Mouse (Mus musculus) layer of hippocampus, postnatal 25 days (tissue): ENCODE measurements around the gene Ntn1. TPM values are rescaled to one million over a fixed set of nuclear protein-coding genes. Genes with fewer than 3 reads are reported as not detected.

Experiments used
- DNase-seq, 2 experiments: peaks; one replicate each; pipeline ENCODE4 v3.0.0; 2022; ENCODE audit warnings: mixed read lengths in 2 of 2, low spot score in 1 of 2; ENCODE audit errors: extremely low spot score in 1 of 2
- total RNA-seq, 2 experiments: library from RNA; stranded (reverse); gene quantifications; 2 replicates each; pipeline ENCODE4 v1.2.3; 2021

The Ntn1 gene
- total RNA-seq, 2 experiments from 2014 or later: 7.4 to 7.5 TPM

- DNase-seq: no peak
Measured at GRCm38 (mm10) chr11:68200500-68200899, 200.1 kb downstream of the Ntn1 start.

- no peak for DNase-seq
Measured at GRCm38 (mm10) chr11:68199801-68200423, 200.7 kb downstream of the Ntn1 start.

GRCm38 (mm10) chr11:68199103-68199502 is 201.5 kb downstream of the Ntn1 start:
- no peak for DNase-seq

DNA sequence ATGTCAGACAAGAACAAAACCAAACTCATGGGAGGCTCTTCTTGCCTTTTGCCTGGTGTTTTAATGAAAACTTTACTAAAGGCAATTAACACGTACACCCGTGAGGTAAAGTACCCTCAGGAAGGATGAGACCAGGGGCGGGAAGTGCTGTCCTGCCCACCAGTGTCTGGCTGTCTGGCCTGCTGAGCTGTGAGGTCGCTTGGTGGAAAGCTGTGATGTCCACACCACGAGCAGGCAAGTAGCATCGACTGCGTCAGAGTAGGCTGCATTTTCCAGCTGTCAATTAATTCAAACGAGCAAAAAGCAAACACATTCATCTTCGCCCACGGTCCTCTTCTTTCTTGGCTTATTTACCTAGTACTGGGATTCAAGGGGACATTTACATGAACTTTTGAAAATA is 201.9 kb downstream of the Ntn1 start:
- no peak for DNase-seq

DNA sequence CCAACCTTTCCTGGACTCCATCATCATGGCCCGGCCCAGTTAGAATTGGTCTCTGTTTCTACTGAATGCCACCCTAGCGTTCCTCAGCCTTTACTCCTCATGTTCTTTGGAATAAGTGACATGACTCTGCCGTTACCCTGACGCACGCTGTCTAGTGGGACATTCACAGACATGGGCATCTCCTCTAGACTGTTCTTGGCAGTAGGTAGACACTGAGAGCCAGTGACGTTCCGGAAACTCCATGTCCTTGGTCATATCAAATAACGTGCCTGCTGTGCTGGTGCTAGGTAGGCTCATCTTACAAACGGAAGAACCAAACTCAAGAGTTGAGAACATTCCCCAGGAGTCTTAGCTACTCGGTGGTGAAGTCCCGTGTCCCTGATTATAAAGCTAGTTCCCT is 203.2 kb downstream of the Ntn1 start:
- no peak for DNase-seq

GRCm38 (mm10) chr11:68196566-68196965 is 204.1 kb downstream of the Ntn1 start:
- DNase-seq: no peak

DNA sequence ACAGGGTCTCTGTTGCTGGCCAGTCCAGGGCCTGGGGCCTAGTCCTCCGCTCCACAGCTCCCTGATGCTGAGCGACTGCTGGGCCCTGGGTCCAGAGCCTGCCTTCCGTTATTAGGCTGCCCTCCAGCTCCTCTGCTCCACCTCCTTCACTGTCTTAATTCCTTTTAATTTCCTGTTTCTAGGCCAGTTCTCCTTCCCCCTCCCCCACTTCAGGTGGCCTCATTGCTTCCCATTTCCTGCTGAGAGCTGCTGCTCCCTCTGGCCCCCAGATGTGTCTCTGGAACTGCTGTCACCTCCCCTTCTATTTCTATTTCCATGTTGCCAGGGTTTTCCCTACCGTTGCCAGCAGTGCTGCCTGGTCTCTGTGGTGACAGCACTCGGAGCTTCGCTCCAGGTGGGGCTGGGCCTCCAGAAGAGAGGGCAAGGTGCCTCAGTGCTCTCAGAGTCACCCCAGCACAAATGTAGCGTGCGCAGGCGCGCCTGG is 204.9 kb downstream of the Ntn1 start:
- no peak for DNase-seq

DNA sequence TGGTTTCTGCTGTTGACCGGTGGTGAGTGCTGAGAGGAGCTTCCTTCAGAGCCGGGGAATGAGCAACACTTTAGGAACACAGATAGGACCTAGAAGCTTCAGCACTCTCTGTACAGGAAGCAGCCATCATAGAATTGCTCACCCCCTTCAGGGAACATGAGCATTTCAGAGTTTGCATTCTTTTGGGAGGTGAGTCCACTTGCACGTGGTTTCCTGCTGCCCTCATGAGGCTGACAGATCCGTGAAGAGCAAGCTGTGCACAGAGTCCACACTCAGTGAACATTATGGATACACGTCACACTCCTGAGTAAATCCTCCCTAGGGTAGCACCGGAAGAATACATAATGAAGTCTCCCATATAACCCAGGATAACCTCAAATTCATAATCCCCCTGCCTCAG is 205.5 kb downstream of the Ntn1 start:
- DNase-seq: no peak

DNA sequence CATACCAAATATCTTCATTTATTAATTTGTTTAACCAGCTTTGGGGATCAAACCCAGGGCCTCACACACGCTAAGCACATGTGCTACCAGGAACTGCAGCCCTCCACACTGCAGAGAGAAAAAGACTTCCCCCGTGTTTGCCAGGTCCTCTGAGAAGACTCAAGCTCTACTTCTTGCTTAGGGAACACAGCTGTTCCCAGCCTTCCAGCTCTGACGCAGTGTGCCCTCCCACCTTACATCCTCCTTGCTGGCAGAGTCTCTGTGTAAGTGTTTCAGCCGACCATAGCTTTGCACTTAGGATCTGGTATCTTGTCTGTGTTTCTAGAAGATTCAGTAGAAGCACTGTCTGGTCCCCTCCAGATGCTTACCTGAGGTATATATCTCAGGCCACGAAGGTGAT is 209.8 kb downstream of the Ntn1 start:
- DNase-seq: no peak

DNA sequence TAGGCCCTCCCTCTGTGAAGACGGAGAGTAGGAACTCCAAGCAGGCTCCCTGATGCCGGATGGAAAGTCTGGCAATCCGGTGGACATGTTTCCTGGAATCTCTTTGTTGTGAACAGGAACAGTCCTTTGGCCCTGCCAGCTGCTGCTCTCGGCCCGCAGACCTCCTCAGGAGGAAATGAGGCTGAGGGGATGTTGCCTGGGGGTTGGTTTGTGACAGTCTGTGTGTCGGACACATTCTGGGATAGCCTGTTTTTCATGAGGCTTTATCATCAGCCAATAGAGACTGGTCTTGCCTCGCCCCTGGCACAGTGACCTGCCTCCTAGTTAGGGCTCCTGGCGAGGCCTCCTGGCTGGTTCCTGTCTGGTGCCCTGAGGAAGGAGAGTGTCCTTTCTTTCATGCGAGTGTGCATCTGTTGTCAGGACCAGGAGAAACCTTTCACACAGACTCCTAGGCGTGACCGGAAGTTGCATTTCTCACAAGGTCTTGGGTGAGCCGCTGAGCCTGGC is 211.9 kb downstream of the Ntn1 start:
- DNase-seq: no peak

GRCm38 (mm10) chr11:68187242-68187641 is 213.4 kb downstream of the Ntn1 start:
- no peak for DNase-seq

DNA sequence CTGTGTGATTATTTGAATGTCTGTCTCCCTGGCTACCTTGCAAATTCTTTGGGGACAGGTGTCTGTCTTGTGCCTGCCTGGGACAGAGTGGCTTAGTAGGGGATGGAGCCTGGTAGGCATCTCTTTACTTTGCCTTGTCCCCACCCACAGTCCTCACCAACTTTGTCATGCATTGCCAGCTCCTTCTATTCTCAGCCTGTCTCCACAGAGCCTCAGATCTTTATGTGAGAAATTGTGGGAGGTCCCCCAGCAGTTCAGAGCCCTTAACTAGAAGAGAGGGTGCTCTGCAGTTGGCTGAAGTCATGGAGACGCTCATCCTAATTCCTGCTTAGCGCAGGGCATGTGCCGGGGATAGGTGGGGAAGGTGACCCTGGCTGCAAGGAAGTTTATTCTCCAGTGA is 215.0 kb downstream of the Ntn1 start:
- DNase-seq: no peak

DNA sequence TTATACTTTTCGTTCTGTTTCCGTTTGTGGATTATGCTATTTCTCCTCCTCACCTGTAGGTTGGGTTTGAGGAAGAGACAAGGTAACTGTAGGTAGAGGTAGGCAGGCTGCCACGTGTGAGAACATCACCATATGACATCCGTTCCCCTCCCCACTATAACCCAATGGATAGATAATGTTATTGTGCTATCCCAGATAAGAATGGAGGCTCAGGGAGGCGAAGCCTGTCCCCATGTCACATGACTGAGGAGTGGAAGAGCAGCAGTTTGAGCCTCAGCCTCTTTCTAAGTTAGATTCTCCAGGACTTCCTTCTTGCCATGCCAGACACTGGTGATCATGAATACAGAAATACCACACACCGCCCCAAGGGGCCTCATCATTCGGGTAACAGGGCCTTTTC is 223.2 kb downstream of the Ntn1 start:
- no peak for DNase-seq

- DNase-seq: no peak
Measured at GRCm38 (mm10) chr11:68176550-68176949, 224.1 kb downstream of the Ntn1 start.

GRCm38 (mm10) chr11:68172648-68173045 is 228.0 kb downstream of the Ntn1 start:
- no peak for DNase-seq

GRCm38 (mm10) chr11:68171973-68172647 is 228.5 kb downstream of the Ntn1 start:
- DNase-seq: no peak

- DNase-seq: no peak
Measured at GRCm38 (mm10) chr11:68168427-68168826, 232.2 kb downstream of the Ntn1 start.

DNA sequence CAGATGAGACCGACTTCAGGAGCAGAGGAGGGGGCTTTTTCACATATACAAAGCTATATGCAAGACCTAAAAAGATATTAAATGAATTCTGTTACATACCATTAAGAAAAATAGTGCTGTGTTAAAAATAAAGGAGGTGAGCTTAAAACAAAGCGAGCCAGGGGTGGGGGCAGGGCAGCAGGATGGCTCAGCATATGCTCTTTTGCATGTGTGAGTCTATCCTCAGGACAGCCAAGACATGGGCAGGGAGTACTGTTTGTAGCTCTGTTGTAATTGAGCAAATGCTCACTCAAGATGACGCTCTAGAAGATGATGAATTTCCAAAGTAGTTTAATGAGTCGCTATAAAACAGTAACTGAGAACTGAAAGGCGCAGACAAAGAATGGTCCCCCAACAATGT is 236.2 kb downstream of the Ntn1 start:
- no peak for DNase-seq

DNA sequence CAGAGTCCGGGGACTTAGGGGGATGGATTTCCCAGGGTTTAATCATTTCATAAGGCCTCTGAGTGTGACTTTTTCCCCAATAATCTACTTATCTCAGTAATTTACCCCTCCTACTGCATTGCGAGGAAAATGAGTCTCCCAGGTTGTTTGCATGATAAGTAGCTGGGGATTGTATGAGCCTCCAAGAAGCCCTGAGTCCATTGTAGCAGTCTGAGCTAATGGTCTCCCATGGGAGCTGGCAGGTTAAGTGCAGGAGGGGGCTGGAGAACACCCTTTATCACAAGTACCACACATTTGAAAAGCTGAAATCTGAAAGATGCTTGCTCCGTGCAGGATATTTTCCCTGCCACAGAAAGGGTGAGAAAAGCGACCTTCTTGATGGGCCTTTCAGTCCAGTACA is 240.8 kb downstream of the Ntn1 start:
- DNase-seq: no peak
